Mouse (Mus musculus) midbrain, embryonic 13.5 days (tissue): ENCODE results near the gene Rnf213. TPM values are rescaled to one million over a fixed set of nuclear protein-coding genes. Genes with fewer than 3 reads are reported as not detected.

Source experiments
- ATAC-seq: fragments of 200-750 bp; cut with Nextera tagmentation; 2 replicates; pipeline ENCODE4 v1.8.0; 2017; ENCODE audit warnings: mild to moderate bottlenecking, moderate TSS enrichment, moderate library complexity
- H3K27ac ChIP-seq: fragments of 300-500 bp; sonication (generic); 2 replicates; pipeline ENCODE4 v1.5.1; 2015; ENCODE audit warnings: inconsistent platforms, mild to moderate bottlenecking, moderate library complexity
- H3K27me3 ChIP-seq: fragments of 300-500 bp; sonication (generic); 2 replicates; pipeline ENCODE4 v1.6.1; 2015; ENCODE audit warnings: mild to moderate bottlenecking, inconsistent platforms
- H3K36me3 ChIP-seq: fragments of 300-500 bp; sonication (generic); 2 replicates; pipeline ENCODE4 v1.6.1; 2015; ENCODE audit warnings: mild to moderate bottlenecking, inconsistent platforms
- H3K4me1 ChIP-seq: fragments of 300-500 bp; sonication (generic); replicated peaks from 2 replicates; pipeline ENCODE4 v1.6.1; 2015; ENCODE audit warnings: inconsistent platforms
- H3K4me2 ChIP-seq: fragments of 300-500 bp; sonication (generic); replicated peaks from 2 replicates; pipeline ENCODE4 v1.6.1; 2015; ENCODE audit warnings: moderate library complexity, mild to moderate bottlenecking, inconsistent platforms
- H3K4me3 ChIP-seq: fragments of 300-500 bp; sonication (generic); replicated peaks from 2 replicates; pipeline ENCODE4 v1.5.1; 2015; ENCODE audit warnings: mild to moderate bottlenecking, inconsistent platforms
- H3K9ac ChIP-seq: fragments of 300-500 bp; sonication (generic); replicated peaks from 2 replicates; pipeline ENCODE4 v1.6.1; 2015; ENCODE audit warnings: mild to moderate bottlenecking, inconsistent platforms
- H3K9me3 ChIP-seq: fragments of 300-500 bp; sonication (generic); 2 replicates; pipeline ENCODE4 v1.6.1; 2016; ENCODE audit warnings: mild to moderate bottlenecking, inconsistent platforms
- WGBS: fragments of 180-500 bp; shearing (Covaris S2); methylation state at CpG from one replicate; pipeline ENCODE4 v1.1.7; 2015; 5-methylcytosine and 5-hydroxymethylcytosine counted together
- polyA plus RNA-seq: library from polyadenylated mRNA; unstranded; fragments of >200 nt; fragmentation: Nextera tagmentation; extraction: Ambion mirVana; gene quantifications from 2 replicates; pipeline ENCODE4 v1.2.1, GENCODE M21; 2015

Gene Rnf213
- polyA plus RNA-seq, 1 experiment from 2014 or later: 0.66 TPM

DNA sequence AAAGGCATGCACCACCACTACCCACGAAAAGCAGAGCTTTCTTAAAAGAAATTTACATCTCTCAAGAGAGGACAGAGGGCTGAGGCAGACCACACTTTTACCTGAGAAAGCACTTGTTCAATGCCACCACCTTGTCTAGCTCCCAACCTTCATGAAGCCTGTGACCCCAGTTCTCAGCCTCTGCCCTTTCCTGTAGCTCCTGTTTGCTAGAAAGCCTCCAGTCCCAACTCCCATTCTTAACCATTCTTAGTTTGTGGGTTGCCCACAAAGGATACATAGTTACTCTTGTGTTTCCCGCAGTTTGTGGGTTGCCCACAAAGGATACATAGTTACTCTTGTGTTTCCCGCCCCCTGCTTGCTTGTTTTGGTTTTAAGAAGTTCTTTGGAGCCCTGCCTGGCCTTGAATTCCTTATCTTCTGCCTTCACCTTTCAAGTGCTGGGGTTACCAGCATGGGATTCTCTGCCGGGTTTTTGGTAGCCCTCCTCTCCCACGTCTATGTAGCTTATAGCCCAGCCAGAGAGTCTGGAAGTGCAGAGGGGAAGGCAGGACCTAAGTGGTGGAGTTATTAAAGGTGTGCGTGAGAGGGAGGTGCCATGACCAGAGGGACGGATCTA lies 1.4 kb upstream of the Rnf213 start:
- Histone ChIP-seq H3K27ac (no peak overlapping the region), H3K4me3 (no peak overlapping the region), H3K9ac (no peak overlapping the region), H3K27me3 (peaks cover 93% of the 10 kb centered on the region), H3K9me3 (no peaks in the 10 kb centered on the region; the same call in 1 of the 2 replicates), H3K36me3 (no peaks in the 10 kb centered on the region), H3K4me2 (no peak overlapping the region), H3K4me1 (peaks cover 26% of the 10 kb centered on the region)
- no peak for ATAC-seq
- 33% methylated on average over 7 of the region's 7 CpGs for WGBS

DNA sequence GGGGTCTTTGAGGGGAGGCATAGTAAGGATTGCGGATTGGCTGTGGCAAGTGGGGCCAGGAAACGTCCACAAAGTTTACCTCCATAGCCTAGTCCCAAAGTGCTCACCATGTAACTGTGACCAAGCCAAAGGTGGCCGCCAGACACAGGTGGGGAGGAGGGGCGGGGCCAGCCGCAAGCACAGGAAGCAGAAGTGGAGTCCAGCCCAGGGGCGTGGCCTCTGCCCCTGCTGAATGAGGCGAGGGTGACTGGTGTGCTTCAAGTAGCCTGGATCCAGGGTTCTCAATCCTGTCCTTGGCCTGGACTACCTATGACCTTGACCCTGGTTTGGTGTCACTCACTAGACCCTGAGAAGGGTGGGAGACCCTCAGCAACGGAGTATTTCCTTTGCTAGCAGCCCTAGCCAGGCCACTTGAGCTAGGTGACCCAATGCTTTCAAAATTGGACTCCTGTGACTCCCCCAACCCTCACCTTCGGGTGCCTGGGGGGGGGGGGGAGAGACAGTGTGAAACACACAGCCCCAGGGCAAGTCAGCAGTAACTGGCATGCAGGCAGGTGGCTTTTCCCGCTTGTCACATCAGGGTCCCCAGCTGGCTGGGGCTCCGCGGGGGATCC lies 792 bp upstream of the Rnf213 start:
- peak overlapping the region; percentile 60; the same call in 1 of the 2 replicates for H3K4me2 ChIP-seq
- no peak for ATAC-seq
- H3K4me1 ChIP-seq: peaks cover 27% of the 10 kb centered on the region
- no peaks in the 10 kb centered on the region for H3K36me3 ChIP-seq
- H3K9ac ChIP-seq: no peak overlapping the region
- H3K27me3 ChIP-seq: peaks cover 98% of the 10 kb centered on the region
- no peak overlapping the region for H3K27ac ChIP-seq
- no peaks in the 10 kb centered on the region; the same call in 1 of the 2 replicates for H3K9me3 ChIP-seq
- no peak overlapping the region for H3K4me3 ChIP-seq
- 8% methylated on average over 12 of the region's 12 CpGs for WGBS

DNA sequence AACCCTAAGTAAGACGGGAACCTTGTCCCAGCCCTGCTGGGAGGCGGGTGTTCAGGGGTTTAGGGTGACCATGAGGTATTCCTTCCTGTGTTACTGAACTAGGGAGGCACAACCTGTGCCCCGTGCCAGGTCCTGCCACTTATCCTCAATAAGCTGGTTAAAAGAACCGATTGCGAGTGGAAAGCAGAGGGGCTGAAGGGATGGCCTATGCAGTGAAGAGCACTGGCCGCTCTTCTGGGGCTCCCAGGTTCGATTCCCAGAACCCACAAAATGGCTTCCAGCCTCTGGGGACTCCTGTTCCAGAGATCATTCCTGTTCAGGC lies 544 bp downstream of the Rnf213 start:
- H3K27me3 ChIP-seq: peaks cover 85% of the 10 kb centered on the region
- 20% methylated on average over 7 of the region's 7 CpGs for WGBS
- no peak overlapping the region for H3K27ac ChIP-seq
- H3K36me3 ChIP-seq: no peaks in the 10 kb centered on the region
- H3K9ac ChIP-seq: peak overlapping the region; percentile 50; the same call in 1 of the 2 replicates
- peak overlapping the region; percentile 39 for H3K4me3 ChIP-seq
- peaks cover 27% of the 10 kb centered on the region for H3K4me1 ChIP-seq
- peak overlapping the region; percentile 60 for H3K4me2 ChIP-seq
- H3K9me3 ChIP-seq: no peaks in the 10 kb centered on the region; the same call in 1 of the 2 replicates
- ATAC-seq: 0 out of 2 replicates have a peak, but pooled peaks have one; percentile 3

DNA sequence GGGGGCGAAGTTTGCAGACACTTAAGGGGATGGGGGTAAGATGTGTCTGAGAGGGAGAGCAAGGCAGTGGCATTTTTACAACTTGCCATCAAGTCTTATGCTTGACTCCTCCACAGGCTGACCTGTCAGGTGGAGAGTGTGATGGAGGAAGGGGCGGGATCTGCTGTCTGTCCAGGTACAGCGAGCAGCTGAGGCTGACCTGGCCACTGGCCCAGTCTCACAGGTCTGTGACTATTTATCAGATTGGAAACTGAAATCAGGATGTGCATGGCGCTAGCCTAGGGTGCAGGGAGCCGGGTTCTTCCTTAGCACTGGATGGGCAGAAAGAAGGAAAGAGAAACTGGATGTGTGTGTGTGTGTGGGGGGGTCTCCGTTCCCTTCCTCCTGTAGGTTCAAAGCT lies 1.3 kb downstream of the Rnf213 start:
- Histone ChIP-seq H3K9me3 (no peaks in the 10 kb centered on the region; the same call in 1 of the 2 replicates), H3K9ac (no peak overlapping the region), H3K36me3 (no peaks in the 10 kb centered on the region), H3K27ac (no peak overlapping the region), H3K4me1 (peaks cover 27% of the 10 kb centered on the region), H3K27me3 (peaks cover 78% of the 10 kb centered on the region), H3K4me3 (no peak overlapping the region), H3K4me2 (no peak overlapping the region)
- 50% methylated on average over 6 of the region's 6 CpGs for WGBS
- no peak for ATAC-seq

DNA sequence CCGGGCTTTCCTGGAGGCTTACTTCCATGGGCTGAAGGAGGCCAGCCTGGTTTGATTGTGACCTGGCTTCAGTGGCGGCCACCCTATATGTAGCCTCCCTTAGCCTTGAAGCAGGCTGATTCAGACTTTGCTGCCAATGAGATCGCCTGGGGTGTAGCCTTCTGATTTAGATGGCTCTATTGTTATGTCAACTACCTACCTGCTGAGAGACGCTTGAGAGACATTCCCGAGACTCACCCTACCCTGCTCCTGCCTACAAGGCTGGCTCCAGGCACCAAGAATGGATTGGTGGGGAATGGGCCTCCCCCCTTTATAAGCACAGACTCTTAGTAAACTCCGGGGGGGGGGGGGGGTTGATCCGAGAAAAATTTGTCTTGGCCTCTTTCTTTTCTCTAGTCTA lies 2.5 kb downstream of the Rnf213 start:
- Histone ChIP-seq H3K27me3 (peaks cover 66% of the 10 kb centered on the region), H3K9me3 (no peaks in the 10 kb centered on the region; the same call in 1 of the 2 replicates), H3K4me1 (peaks cover 18% of the 10 kb centered on the region), H3K27ac (no peak overlapping the region), H3K9ac (no peak overlapping the region), H3K4me2 (no peak overlapping the region), H3K4me3 (no peak overlapping the region), H3K36me3 (no peaks in the 10 kb centered on the region)
- 6% methylated on average over 7 of the region's 7 CpGs for WGBS
- ATAC-seq: no peak

DNA sequence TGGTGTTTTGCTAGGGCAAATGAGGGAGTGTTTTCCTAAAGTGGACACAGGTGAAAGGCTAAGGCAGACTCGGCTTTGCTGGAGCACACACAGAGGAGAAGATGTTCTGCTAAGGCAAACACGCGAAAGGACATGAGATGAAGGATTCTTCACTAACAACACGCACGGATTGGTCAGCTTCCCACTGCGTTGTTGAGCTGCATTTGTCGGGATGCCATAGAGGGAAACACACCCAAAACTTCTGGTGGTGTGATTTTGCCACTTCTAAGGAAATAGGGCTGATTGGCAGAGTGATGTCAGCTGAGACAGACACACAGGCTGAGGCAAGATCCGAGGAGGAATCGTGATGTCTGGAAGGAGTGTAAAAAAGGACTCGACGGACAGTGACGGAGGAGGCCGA lies 3.0 kb downstream of the Rnf213 start:
- no peak overlapping the region for H3K4me2 ChIP-seq
- no peaks in the 10 kb centered on the region for H3K36me3 ChIP-seq
- H3K4me1 ChIP-seq: peaks cover 15% of the 10 kb centered on the region
- H3K27ac ChIP-seq: no peak overlapping the region
- H3K27me3 ChIP-seq: peaks cover 61% of the 10 kb centered on the region
- 18% methylated on average over 13 of the region's 13 CpGs for WGBS
- no peak for ATAC-seq
- H3K9me3 ChIP-seq: no peaks in the 10 kb centered on the region; the same call in 1 of the 2 replicates
- no peak overlapping the region for H3K4me3 ChIP-seq
- H3K9ac ChIP-seq: no peak overlapping the region

DNA sequence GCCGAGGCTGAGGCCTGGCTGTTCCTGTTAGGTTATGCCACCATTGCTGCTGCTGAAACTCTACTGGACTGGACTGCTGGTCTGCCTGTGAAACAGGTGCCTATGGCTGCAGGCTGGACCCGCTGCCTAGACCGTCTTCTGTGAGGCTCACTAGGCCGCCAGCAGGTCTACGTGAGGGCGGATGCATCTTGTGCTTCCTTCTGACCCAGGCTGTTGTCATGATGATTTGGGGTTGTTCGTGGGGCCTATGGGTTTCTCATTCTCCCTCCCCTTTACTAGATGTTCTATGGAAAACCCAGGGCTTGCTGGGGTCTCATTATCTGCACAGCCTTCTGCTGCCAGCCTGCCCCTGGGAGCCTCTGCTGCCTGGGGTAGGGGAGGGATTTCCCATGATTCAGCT lies 3.6 kb downstream of the Rnf213 start:
- H3K27ac ChIP-seq: no peak overlapping the region
- H3K27me3 ChIP-seq: peaks cover 55% of the 10 kb centered on the region
- peaks cover 15% of the 10 kb centered on the region for H3K4me1 ChIP-seq
- H3K9me3 ChIP-seq: no peaks in the 10 kb centered on the region; the same call in 1 of the 2 replicates
- H3K9ac ChIP-seq: no peak overlapping the region
- no peak overlapping the region for H3K4me3 ChIP-seq
- no peaks in the 10 kb centered on the region for H3K36me3 ChIP-seq
- no peak overlapping the region for H3K4me2 ChIP-seq
- 31% methylated on average over 7 of the region's 7 CpGs for WGBS
- no peak for ATAC-seq

DNA sequence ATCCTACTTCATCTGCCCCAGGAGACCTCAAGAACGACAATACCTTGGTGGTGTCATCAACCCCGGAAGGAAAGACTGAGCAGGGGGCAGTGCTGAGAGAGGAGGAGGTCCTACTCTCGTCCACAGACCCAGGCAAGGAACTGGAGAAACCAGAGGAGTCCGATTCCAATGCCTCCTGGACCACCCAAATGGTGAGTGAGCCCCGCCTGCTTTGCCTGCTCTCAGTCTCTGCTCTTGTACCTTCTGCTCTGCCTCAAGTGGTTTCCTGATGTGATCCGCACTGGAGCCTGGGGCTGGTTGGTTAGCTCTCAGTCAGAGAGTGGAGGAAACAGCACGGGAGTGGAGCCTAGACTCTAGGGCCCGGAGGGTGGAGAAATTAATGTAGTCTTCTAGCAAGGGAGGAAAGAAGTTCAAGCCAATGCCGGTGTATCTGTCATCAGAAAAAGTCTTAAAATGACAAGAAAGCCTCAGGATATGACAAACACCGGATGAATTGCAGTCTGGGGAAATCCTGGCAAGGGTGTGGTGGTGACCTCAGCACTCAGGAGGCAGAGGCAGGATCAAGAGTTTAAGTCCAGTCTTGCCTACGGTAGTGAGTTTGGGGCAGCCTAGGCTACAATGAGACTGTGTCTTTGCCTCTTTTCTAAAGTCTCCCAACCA lies 9.7 kb downstream of the Rnf213 start:
- Histone ChIP-seq H3K36me3 (no peaks in the 10 kb centered on the region), H3K4me2 (no peak overlapping the region), H3K9me3 (no peaks in the 10 kb centered on the region), H3K4me3 (no peak overlapping the region), H3K27me3 (no peaks in the 10 kb centered on the region), H3K9ac (no peak overlapping the region), H3K27ac (no peak overlapping the region), H3K4me1 (no peaks in the 10 kb centered on the region)
- WGBS: 63% methylated on average over 11 of the region's 11 CpGs
- no peak for ATAC-seq

DNA sequence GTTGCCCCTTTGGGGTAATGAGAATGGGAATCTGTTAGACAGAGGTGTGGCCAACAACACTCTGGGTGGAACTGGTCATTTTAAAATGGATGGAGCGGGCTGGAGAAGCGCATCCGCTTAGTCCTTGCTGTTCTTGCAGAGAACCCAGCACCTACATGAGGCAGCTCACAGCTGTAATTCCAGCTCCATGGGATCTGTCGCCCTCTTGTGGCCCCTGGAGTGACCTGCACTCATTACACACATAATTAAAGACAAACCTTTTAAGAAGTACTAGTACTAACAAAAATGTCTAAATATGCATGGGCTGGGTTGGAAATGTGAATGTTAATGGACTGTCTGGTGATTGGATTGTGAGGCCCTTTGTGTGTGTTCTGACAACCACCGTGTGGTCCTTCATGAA lies 11.7 kb downstream of the Rnf213 start:
- no peaks in the 10 kb centered on the region for H3K36me3 ChIP-seq
- WGBS: 51% methylated on average over 5 of the region's 5 CpGs
- ATAC-seq: no peak
- no peak overlapping the region for H3K4me3 ChIP-seq
- H3K9ac ChIP-seq: no peak overlapping the region
- H3K27ac ChIP-seq: no peak overlapping the region
- H3K27me3 ChIP-seq: no peaks in the 10 kb centered on the region
- no peak overlapping the region for H3K4me2 ChIP-seq
- H3K4me1 ChIP-seq: no peaks in the 10 kb centered on the region
- no peaks in the 10 kb centered on the region for H3K9me3 ChIP-seq

DNA sequence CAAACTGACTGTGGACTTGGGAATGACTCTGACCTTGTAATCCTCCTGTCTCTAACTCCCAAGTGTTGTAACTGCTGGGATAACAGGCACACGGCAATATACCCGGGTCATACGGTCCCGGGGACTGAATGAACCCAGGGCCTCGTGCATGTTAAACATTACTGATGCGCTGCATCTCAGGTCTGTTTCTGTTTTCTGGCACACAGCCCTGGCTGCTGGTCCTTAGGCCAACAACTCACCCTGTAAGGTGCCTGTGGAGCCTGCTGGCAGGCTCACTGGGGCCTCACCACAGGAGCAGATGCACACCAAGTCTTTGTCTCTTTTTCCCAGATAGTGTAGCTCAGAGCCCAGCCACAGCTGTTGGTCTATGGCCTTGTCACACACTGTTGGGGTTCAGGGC lies 14.5 kb downstream of the Rnf213 start:
- Histone ChIP-seq H3K27ac (no peak overlapping the region), H3K4me1 (no peaks in the 10 kb centered on the region), H3K27me3 (no peaks in the 10 kb centered on the region), H3K9me3 (no peaks in the 10 kb centered on the region), H3K4me3 (no peak overlapping the region), H3K4me2 (no peak overlapping the region), H3K36me3 (no peaks in the 10 kb centered on the region), H3K9ac (no peak overlapping the region)
- 90% methylated on average over 6 of the region's 6 CpGs for WGBS
- ATAC-seq: no peak

DNA sequence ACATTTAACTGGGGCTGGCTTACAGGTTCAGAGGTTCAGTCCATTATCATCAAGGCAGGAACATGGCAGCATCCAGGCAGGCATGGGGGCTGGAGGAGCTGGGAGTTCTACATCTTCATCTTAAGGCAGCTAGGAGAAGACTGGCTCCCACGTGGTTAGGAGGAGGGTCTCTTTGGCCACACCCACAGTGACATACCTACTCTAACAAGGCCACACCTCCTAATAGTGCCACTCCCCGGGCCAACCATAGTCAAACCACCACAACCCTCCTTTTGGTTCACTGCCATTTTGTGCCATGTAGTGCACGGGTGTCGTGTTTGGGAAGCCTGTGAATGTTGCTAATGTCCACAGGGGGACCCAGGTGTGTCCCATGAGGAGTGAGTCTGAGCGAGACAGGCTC lies 15.1 kb downstream of the Rnf213 start:
- H3K27ac ChIP-seq: no peak overlapping the region
- WGBS: 54% methylated on average over 5 of the region's 5 CpGs
- no peaks in the 10 kb centered on the region for H3K9me3 ChIP-seq
- no peaks in the 10 kb centered on the region for H3K4me1 ChIP-seq
- H3K4me2 ChIP-seq: no peak overlapping the region
- ATAC-seq: no peak
- no peak overlapping the region for H3K4me3 ChIP-seq
- no peak overlapping the region for H3K9ac ChIP-seq
- H3K36me3 ChIP-seq: no peaks in the 10 kb centered on the region
- H3K27me3 ChIP-seq: no peaks in the 10 kb centered on the region

DNA sequence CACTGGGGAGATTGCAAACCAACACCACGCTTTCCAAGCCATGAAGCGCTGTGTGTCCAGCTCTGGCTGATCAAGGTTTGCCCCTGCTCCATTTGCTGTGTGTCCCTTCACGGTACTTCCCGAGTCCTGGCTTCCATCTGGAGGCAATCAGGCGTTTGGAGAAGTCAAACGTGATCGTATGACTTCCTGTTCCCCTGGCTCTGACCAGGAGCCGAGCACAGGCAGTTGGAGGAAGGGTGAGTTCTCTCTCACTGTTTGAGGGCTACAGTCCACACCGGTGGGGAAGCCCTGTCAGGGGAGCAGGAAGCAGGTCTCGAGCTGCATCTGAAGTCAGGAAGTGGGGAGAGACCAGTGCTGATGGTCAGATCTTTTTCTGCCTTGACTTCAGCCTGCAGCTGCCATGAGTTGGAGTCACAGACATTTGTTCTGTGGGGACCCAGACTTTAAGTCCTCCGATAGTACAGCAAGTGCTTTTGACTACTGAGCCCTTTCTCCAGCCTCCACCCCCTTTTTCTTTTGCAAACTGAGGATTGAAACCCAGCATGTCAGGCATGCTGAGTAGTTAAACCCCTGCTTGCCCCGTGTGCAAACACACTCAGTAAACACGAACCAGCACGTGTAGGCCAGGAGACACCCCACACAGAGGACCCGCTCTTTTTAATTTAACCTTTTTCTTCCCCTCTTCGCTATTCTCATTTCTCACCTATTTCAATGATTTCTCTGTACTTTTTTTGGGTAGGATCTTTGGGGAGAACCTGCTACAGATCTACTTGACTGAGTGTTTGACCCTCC lies 26.6 kb downstream of the Rnf213 start:
- H3K9me3 ChIP-seq: no peaks in the 10 kb centered on the region
- H3K4me2 ChIP-seq: no peak overlapping the region
- H3K4me3 ChIP-seq: no peak overlapping the region
- H3K9ac ChIP-seq: no peak overlapping the region
- no peak for ATAC-seq
- no peak overlapping the region for H3K27ac ChIP-seq
- 70% methylated on average over 16 of the region's 16 CpGs for WGBS
- no peaks in the 10 kb centered on the region for H3K36me3 ChIP-seq
- no peaks in the 10 kb centered on the region for H3K4me1 ChIP-seq
- H3K27me3 ChIP-seq: no peaks in the 10 kb centered on the region
